Mouse (Mus musculus): ENCODE measurements around the gene Gm49321. TPM values are rescaled to one million over a fixed set of nuclear protein-coding genes. Genes with fewer than 3 reads are reported as not detected.

The Gm49321 gene
- total and polyA plus RNA-seq, 2 experiments from 2014 or later = 5.2 TPM; not detected in 1

DNA sequence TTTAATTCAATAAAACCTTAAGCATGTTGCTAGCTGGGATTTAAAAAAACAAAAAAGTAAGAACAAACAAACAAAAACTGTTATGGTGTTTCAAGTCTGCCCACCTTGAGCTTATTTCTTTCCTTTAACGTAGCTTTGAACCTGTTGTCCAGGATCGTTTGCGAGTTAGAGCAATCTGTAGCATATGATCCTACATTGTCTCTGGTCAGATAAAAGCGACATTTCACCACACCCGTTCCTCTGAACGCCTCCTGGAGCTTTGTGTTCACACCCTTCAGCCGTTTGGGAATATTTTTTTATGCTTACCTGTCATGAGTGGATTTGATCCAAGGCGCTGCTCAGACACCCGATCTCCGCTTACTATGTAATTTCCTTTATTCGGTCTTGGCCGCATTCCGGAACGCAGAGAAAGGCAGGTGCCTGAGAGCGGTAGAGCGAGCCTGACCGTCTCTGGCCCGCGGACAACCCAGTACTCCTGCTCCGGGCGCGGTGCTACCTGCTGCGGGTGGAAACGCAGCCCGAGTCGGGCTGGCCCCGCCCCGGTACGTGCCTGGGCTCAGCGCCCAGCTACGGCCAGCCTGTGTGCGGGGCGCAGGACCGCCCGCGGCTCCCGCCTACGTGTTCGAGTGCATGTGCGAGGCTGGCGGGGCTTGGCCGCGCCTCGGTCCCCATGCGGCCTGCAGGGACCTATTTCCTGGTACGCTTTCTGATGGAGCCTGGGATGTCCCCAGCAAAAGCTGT lies 12.0 kb downstream of the Gm49321 start:
- peak; percentile 72 for ATAC-seq (ENCODE audit: insufficient read depth, low read depth)
- Histone ChIP-seq H3K9me3 (replicated peaks; ENCODE audit: control insufficient read depth, low read length) (no peaks in the 10 kb centered on the region), H3K27ac (ENCODE audit: low read depth) (peak overlapping the region; percentile 74), H3K4me3 (ENCODE audit: low read depth, low read length) (peak overlapping the region; percentile 56), H3K27me3 (ENCODE audit: control insufficient read depth, insufficient read depth, low read length) (no peaks in the 10 kb centered on the region), H3K4me1 (ENCODE audit: control insufficient read depth, insufficient read depth) (peaks cover 24% of the 10 kb centered on the region), H3K9ac (replicated peaks; ENCODE audit: low read depth, low read length) (peak overlapping the region; percentile 58), H3K36me3 (replicated peaks; ENCODE audit: control insufficient read depth, insufficient read depth, low read length) (peaks cover 10% of the 10 kb centered on the region), H3K4me2 (ENCODE audit: low read depth, low read length) (peak overlapping the region; percentile 82)
- TF ChIP-seq EP300 (IDR thresholded peaks at IDR 0.05; ENCODE audit: low read depth) (no peak), CTCF (IDR thresholded peaks at IDR 0.05; ENCODE audit: low read depth) (no peak)
- peak; percentile 50 for DNase-seq (ENCODE audit: low spot score)
- 6% methylated on average over 46 of the region's 46 CpGs for WGBS

DNA sequence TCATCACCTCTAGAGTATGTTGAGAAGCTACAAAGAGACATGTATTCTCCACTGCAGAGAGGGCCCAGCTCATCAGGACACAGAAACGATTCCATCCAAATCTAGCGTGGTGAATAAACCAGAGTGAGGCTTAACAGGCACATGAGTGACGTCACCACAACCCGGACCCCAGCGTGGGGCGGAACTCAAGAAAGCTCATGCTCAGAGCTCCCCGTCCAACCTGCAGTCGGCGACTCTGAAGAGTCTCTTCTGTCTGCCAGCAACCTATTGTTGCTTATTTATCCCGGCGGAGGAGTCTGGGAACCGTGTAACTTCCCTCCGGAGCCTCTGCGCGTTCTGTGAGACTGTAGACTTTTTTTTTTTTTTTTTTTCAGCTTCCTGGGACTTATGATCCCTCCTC lies 15.4 kb downstream of the Gm49321 start:
- no peaks in the 10 kb centered on the region for H3K36me3 ChIP-seq (replicated peaks; ENCODE audit: control insufficient read depth, insufficient read depth, low read length)
- peak overlapping the region; percentile 38 for H3K9ac ChIP-seq (replicated peaks; ENCODE audit: low read depth, low read length)
- no peaks in the 10 kb centered on the region for H3K9me3 ChIP-seq (replicated peaks; ENCODE audit: control insufficient read depth, low read length)
- H3K27ac ChIP-seq (ENCODE audit: low read depth) = peak overlapping the region; percentile 28; the same call in 1 of the 2 replicates
- TF ChIP-seq CTCF (IDR thresholded peaks at IDR 0.05; ENCODE audit: low read depth) (no peak), EP300 (IDR thresholded peaks at IDR 0.05; ENCODE audit: low read depth) (no peak)
- 2% methylated on average over 15 of the region's 15 CpGs for WGBS
- H3K4me2 ChIP-seq (ENCODE audit: low read depth, low read length) = peak overlapping the region; percentile 63
- DNase-seq (ENCODE audit: low spot score) (peak; percentile 47), ATAC-seq (ENCODE audit: insufficient read depth, low read depth) (peak; percentile 45)
- H3K27me3 ChIP-seq (ENCODE audit: control insufficient read depth, insufficient read depth, low read length) = no peaks in the 10 kb centered on the region
- peak overlapping the region; percentile 38 for H3K4me3 ChIP-seq (ENCODE audit: low read depth, low read length)
- H3K4me1 ChIP-seq (ENCODE audit: control insufficient read depth, insufficient read depth) = peaks cover 29% of the 10 kb centered on the region

DNA sequence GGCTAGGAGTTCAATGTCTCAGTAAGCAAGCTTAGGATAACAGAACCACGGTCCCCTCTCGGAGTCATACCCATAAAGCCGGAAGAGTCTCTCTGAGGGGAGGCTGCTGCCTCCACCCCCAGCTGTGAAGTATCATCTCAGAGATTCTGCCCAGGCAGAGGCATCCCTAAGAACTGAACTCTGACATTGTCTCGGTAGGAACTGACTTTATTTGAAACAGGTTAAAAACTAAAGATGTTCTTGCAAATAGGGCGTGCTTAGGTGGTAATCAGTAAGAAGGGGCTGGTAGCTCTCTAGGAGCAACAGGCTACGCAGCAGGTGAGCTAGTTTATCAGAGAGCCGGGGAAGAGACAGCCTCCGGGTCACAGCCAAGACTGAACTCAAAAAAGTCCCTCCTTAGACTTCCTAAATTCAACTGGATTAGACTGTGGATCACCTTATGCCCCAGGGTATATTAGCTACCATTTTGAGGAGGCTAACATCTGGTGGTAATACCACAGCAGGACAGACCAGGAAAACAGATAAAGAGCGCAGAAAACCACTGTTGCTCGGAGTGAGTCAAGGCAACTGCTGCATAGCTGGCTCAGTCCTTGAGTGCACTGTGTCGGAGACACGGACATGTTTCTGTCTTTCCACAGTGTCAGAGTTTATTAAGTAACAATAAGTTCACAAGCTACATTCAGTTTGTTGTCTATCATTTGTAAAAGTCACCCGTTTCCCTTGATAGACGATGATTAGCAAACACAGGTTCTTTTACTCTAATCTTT lies 16.1 kb downstream of the Gm49321 start:
- Histone ChIP-seq H3K36me3 (replicated peaks; ENCODE audit: control insufficient read depth, insufficient read depth, low read length) (no peaks in the 10 kb centered on the region), H3K9me3 (replicated peaks; ENCODE audit: control insufficient read depth, low read length) (no peaks in the 10 kb centered on the region), H3K27me3 (ENCODE audit: control insufficient read depth, insufficient read depth, low read length) (no peaks in the 10 kb centered on the region), H3K4me2 (ENCODE audit: low read depth, low read length) (peak overlapping the region; percentile 63), H3K4me3 (ENCODE audit: low read depth, low read length) (peak overlapping the region; percentile 38), H3K27ac (ENCODE audit: low read depth) (peak overlapping the region; percentile 28; the same call in 1 of the 2 replicates), H3K9ac (replicated peaks; ENCODE audit: low read depth, low read length) (peak overlapping the region; percentile 38), H3K4me1 (ENCODE audit: control insufficient read depth, insufficient read depth) (peaks cover 26% of the 10 kb centered on the region)
- TF ChIP-seq CTCF (IDR thresholded peaks at IDR 0.05; ENCODE audit: low read depth) = no peak
- TF ChIP-seq EP300 (IDR thresholded peaks at IDR 0.05; ENCODE audit: low read depth) = no peak
- no peak for ATAC-seq (ENCODE audit: insufficient read depth, low read depth)
- WGBS = 39% methylated on average over 14 of the region's 14 CpGs
- no peak for DNase-seq (ENCODE audit: low spot score)

DNA sequence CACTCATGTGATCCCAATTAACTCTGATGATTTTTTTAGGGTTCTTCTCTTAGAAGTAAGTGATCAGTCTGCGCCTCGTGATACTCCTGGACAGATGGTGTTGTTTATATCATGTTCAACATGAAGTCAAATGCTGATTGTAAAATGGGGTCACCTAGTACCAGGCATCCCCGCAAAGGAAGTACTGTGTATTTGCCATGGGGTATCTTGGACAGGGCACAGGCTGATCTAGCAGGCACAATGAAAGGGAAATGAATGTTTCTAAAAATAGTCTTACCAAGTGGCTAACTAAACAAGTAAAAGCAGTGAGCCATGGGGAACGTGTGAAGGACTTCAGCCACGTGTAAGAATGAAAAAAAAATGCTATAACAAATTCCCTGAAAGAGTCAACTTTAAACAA lies 17.3 kb downstream of the Gm49321 start:
- Histone ChIP-seq H3K4me3 (ENCODE audit: low read depth, low read length) (no peak overlapping the region), H3K9me3 (replicated peaks; ENCODE audit: control insufficient read depth, low read length) (no peaks in the 10 kb centered on the region), H3K4me2 (ENCODE audit: low read depth, low read length) (no peak overlapping the region), H3K4me1 (ENCODE audit: control insufficient read depth, insufficient read depth) (peaks cover 17% of the 10 kb centered on the region), H3K9ac (replicated peaks; ENCODE audit: low read depth, low read length) (no peak overlapping the region), H3K27ac (ENCODE audit: low read depth) (peak overlapping the region; percentile 4; the same call in 1 of the 2 replicates), H3K36me3 (replicated peaks; ENCODE audit: control insufficient read depth, insufficient read depth, low read length) (no peaks in the 10 kb centered on the region), H3K27me3 (ENCODE audit: control insufficient read depth, insufficient read depth, low read length) (no peaks in the 10 kb centered on the region)
- 34% methylated on average over 5 of the region's 5 CpGs for WGBS
- peak; percentile 63 for DNase-seq (ENCODE audit: low spot score)
- TF ChIP-seq CTCF (IDR thresholded peaks at IDR 0.05; ENCODE audit: low read depth) (no peak), EP300 (IDR thresholded peaks at IDR 0.05; ENCODE audit: low read depth) (no peak)
- no peak for ATAC-seq (ENCODE audit: insufficient read depth, low read depth)

DNA sequence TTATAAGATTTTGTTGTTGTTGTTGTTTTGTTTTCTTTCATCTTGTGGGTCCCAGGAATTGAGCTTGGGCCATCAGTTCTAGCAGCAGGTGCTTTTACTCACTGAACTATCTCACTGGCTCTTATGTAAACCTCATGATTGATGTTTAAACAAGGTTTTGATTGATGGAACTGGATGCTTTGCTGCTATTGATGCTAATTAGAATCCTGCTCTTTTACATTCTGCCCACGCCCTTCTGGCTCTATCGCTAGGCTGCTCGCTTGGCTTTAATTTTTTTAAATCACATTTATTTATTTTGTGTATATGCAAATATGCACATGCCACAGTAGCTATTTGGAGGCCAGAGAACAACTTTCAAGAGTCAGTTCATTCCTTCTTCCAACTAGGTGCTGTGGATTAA lies 20.2 kb downstream of the Gm49321 start:
- Histone ChIP-seq H3K4me2 (ENCODE audit: low read depth, low read length) (no peak overlapping the region), H3K4me3 (ENCODE audit: low read depth, low read length) (no peak overlapping the region), H3K4me1 (ENCODE audit: control insufficient read depth, insufficient read depth) (peaks cover 15% of the 10 kb centered on the region), H3K9ac (replicated peaks; ENCODE audit: low read depth, low read length) (no peak overlapping the region), H3K36me3 (replicated peaks; ENCODE audit: control insufficient read depth, insufficient read depth, low read length) (no peaks in the 10 kb centered on the region), H3K27me3 (ENCODE audit: control insufficient read depth, insufficient read depth, low read length) (no peaks in the 10 kb centered on the region), H3K9me3 (replicated peaks; ENCODE audit: control insufficient read depth, low read length) (no peaks in the 10 kb centered on the region), H3K27ac (ENCODE audit: low read depth) (no peak overlapping the region)
- 87% methylated on average over 3 of the region's 3 CpGs for WGBS
- ATAC-seq (ENCODE audit: insufficient read depth, low read depth) = no peak
- TF ChIP-seq EP300 (IDR thresholded peaks at IDR 0.05; ENCODE audit: low read depth) = no peak
- TF ChIP-seq CTCF (IDR thresholded peaks at IDR 0.05; ENCODE audit: low read depth) = no peak
- no peak for DNase-seq (ENCODE audit: low spot score)
